Mouse (Mus musculus): ENCODE data around the gene Rab4a. TPM values are rescaled to one million over a fixed set of nuclear protein-coding genes. Genes with fewer than 3 reads are reported as not detected.
A peak's percentile ranks its signal among the peaks of the same experiment; 100 is the strongest.

The Rab4a gene
- total and polyA plus RNA-seq, 3 experiments = 22.2 to 44.6 TPM; not detected in 1

DNA sequence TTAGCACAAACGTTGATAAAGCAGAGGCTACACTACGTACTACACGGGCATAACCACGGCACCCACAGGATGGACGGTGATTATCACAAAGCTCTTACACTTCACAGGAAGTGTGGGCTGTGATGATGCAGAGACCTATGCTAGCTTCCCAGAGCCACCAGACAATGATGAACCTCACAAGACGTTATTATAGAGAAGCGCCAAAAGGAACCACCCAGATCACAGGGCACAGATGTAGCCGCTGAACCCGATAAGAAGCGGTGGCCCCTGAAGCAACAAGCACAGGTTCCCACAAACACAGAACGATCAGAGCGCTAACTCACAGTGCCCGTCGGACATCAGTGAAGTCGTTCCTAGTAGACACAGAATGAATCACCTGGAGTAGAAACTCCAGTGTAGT lies 7.9 kb upstream of the Rab4a start (continued):
- no peak for TF ChIP-seq USF1 (IDR thresholded peaks at IDR 0.05; ENCODE audit: low read depth, low read length)
- peak; percentile 85 for TF ChIP-seq RCOR1 (IDR thresholded peaks at IDR 0.05; ENCODE audit: low read depth, low read length)

DNA sequence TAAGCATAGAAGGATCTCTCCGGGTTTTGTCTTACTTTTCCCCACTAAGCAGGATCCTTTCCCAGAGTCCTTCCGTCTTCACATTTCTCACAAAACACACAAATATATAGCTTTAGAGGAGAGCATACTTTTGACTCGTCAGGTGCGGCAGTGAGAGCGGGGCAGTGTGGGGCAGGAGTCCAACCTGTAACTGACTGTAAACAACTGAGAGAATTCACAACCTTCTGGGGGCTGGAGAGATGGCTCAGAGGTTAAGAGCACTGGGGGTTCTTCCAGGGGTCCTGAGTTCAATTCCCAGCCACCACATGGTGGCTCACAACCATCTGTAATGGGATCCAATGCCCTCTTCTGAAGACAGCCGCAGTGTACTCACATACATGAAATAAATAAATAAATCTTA lies 6.4 kb upstream of the Rab4a start:
- Histone ChIP-seq H3K79me2 (ENCODE audit: control insufficient read depth, insufficient read depth, low read length, poor library complexity) (no peaks in the 10 kb centered on the region; the same call in 1 of the 2 replicates), H3K9me3 (replicated peaks; ENCODE audit: insufficient read depth, low read length) (no peaks in the 10 kb centered on the region), H3K4me1 (ENCODE audit: control insufficient read depth in 1 of 2, insufficient read depth in 2 of 2, low read length in 2 of 2) (peaks cover 33 to 35% of the 10 kb centered on the region in 2 experiments), H3K9ac (ENCODE audit: control insufficient read depth, low read depth, low read length, poor library complexity, severe bottlenecking) (peak overlapping the region; percentile 8; the same call in 1 of the 2 replicates), H3K4me3 (ENCODE audit: control insufficient read depth in 1 of 2, insufficient read depth in 1 of 2, low read depth in 2 of 2, low read length in 2 of 2) (no peak overlapping the region), H3K27me3 (ENCODE audit: control insufficient read depth in 1 of 2, insufficient read depth in 2 of 2, low read length in 2 of 2) (no peaks in the 10 kb centered on the region), H3K27ac (ENCODE audit: control insufficient read depth, low read depth, low read length) (peak overlapping the region; percentile 92), H3K36me3 (ENCODE audit: control insufficient read depth in 1 of 2, insufficient read depth in 2 of 2, low read length in 2 of 2) (peaks cover 0 to 34% of the 10 kb centered on the region in 2 experiments; a peak in 2 of 4 replicates)
- DNase-seq (ENCODE audit: low read depth, low spot score) = no peak
- no peak for TF ChIP-seq UBTF (IDR thresholded peaks at IDR 0.05; ENCODE audit: borderline replicate concordance, insufficient read depth, low read depth, low read length)
- TF ChIP-seq GABPA (IDR thresholded peaks at IDR 0.05; ENCODE audit: low read depth, low read length) = no peak
- TF ChIP-seq TBP (IDR thresholded peaks at IDR 0.05; ENCODE audit: low read depth, low read length) = peak; percentile 68
- no peak for TF ChIP-seq EP300 (IDR thresholded peaks at IDR 0.05; ENCODE audit: low read depth in 1 of 2, low read length in 2 of 2)

DNA sequence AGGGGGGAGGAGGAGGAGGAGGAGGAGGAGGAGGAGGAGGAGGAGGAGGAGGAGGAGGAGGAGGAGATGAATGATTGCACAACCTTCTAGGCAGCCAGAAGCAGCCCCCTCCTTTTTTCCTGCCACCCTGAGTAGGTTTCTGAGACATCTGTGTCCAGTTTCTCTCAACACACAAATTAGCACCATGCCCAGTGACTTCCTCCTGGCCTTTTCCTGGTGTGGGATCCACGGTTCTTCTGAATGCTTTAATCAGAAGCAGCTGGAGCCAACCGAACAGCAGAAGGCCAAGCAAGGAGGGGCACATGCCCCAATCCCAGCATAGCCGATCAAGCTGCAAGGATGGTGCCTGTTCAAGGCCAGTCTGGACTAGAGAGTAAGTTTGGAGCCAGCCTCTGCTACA lies 5.9 kb upstream of the Rab4a start:
- Histone ChIP-seq H3K79me2 (ENCODE audit: control insufficient read depth, insufficient read depth, low read length, poor library complexity) (no peaks in the 10 kb centered on the region; the same call in 1 of the 2 replicates), H3K9ac (ENCODE audit: control insufficient read depth, low read depth, low read length, poor library complexity, severe bottlenecking) (no peak overlapping the region), H3K27me3 (ENCODE audit: control insufficient read depth in 1 of 2, insufficient read depth in 2 of 2, low read length in 2 of 2) (no peaks in the 10 kb centered on the region), H3K4me1 (ENCODE audit: control insufficient read depth in 1 of 2, insufficient read depth in 2 of 2, low read length in 2 of 2) (peaks cover 36 to 37% of the 10 kb centered on the region in 2 experiments), H3K36me3 (ENCODE audit: control insufficient read depth in 1 of 2, insufficient read depth in 2 of 2, low read length in 2 of 2) (peaks cover 0 to 38% of the 10 kb centered on the region in 2 experiments; a peak in 2 of 4 replicates), H3K9me3 (replicated peaks; ENCODE audit: insufficient read depth, low read length) (no peaks in the 10 kb centered on the region), H3K4me3 (ENCODE audit: control insufficient read depth in 1 of 2, insufficient read depth in 1 of 2, low read depth in 2 of 2, low read length in 2 of 2) (no peak overlapping the region), H3K27ac (ENCODE audit: control insufficient read depth, low read depth, low read length) (no peak overlapping the region)
- DNase-seq (ENCODE audit: low read depth, low spot score) = no peak
- TF ChIP-seq CHD1 (IDR thresholded peaks at IDR 0.05; ENCODE audit: low read depth, low read length) (no peak), USF1 (IDR thresholded peaks at IDR 0.05; ENCODE audit: low read depth, low read length) (no peak), UBTF (IDR thresholded peaks at IDR 0.05; ENCODE audit: borderline replicate concordance, insufficient read depth, low read depth, low read length) (no peak), BHLHE40 (IDR thresholded peaks at IDR 0.05; ENCODE audit: borderline replicate concordance, low read depth, low read length) (no peak), E2F4 (IDR thresholded peaks at IDR 0.05; ENCODE audit: borderline replicate concordance, low read depth, low read length) (no peak), MAFK (IDR thresholded peaks at IDR 0.05; ENCODE audit: borderline replicate concordance, low read depth, low read length) (no peak), SIN3A (IDR thresholded peaks at IDR 0.05; ENCODE audit: low read length) (no peak), NELFE (IDR thresholded peaks at IDR 0.05; ENCODE audit: low read depth, low read length) (no peak), MEF2A (IDR thresholded peaks at IDR 0.05; ENCODE audit: extremely low read depth, insufficient replicate concordance, low read depth, low read length, poor library complexity, severe bottlenecking) (no peak), POLR2A (IDR thresholded peaks at IDR 0.05; ENCODE audit: control insufficient read depth in 1 of 2, insufficient read depth in 1 of 2, low read depth in 1 of 2, low read length in 2 of 2, poor library complexity in 1 of 2) (no peak), ZMIZ1 (IDR thresholded peaks at IDR 0.05; ENCODE audit: low read depth, low read length) (no peak), TCF12 (IDR thresholded peaks at IDR 0.05; ENCODE audit: low read depth, low read length) (no peak), ZNF384 (IDR thresholded peaks at IDR 0.05; ENCODE audit: low read depth, low read length) (no peak), ZC3H11A (IDR thresholded peaks at IDR 0.05; ENCODE audit: low read depth, low read length) (no peak), POLR2AphosphoS5 (IDR thresholded peaks at IDR 0.05; ENCODE audit: borderline replicate concordance, low read depth, low read length) (no peak), GATA1 (IDR thresholded peaks at IDR 0.05; ENCODE audit: low read depth, low read length) (no peak)
